Mouse (Mus musculus) embryonic facial prominence, embryonic 12.5 days (tissue): ENCODE data around the gene Cby3. TPM values are rescaled to one million over a fixed set of nuclear protein-coding genes. Genes with fewer than 3 reads are reported as not detected.
A peak's percentile ranks its signal among the peaks of the same experiment; 100 is the strongest.
"Not testable (repeated sequence)": the region's sequence is repeated elsewhere in the genome, so short reads cannot be mapped to it uniquely, and the experiment has no call there.

Source experiments
- ATAC-seq: fragments of 200-750 bp; cut with Nextera tagmentation; 2 replicates; pipeline ENCODE4 v1.8.0; 2017; ENCODE audit not compliant: insufficient number of reproducible peaks, insufficient read depth, low FRiP score, low TSS enrichment
- H3K27ac ChIP-seq: fragments of 300-500 bp; sonication (generic); 2 replicates; pipeline ENCODE4 v1.5.1; 2016; ENCODE audit warnings: mild to moderate bottlenecking
- H3K27me3 ChIP-seq: fragments of 300-500 bp; sonication (generic); 2 replicates; pipeline ENCODE4 v1.6.1; 2016; ENCODE audit warnings: mild to moderate bottlenecking, moderate library complexity
- H3K36me3 ChIP-seq: fragments of 300-500 bp; sonication (generic); 2 replicates; pipeline ENCODE4 v1.6.1; 2016; ENCODE audit warnings: mild to moderate bottlenecking
- H3K4me1 ChIP-seq: fragments of 300-500 bp; sonication (generic); 2 replicates; pipeline ENCODE4 v1.6.1; 2016
- H3K4me2 ChIP-seq: fragments of 300-500 bp; sonication (generic); replicated peaks from 2 replicates; pipeline ENCODE4 v1.6.1; 2016; ENCODE audit warnings: mild to moderate bottlenecking, moderate library complexity
- H3K4me3 ChIP-seq: fragments of 300-500 bp; sonication (generic); 2 replicates; pipeline ENCODE4 v1.5.1; 2016; ENCODE audit warnings: mild to moderate bottlenecking
- H3K9ac ChIP-seq: fragments of 300-500 bp; sonication (generic); 2 replicates; pipeline ENCODE4 v1.6.1; 2016; ENCODE audit warnings: mild to moderate bottlenecking, moderate library complexity
- H3K9me3 ChIP-seq: fragments of 300-500 bp; sonication (generic); 2 replicates; pipeline ENCODE4 v1.6.1; 2016; ENCODE audit warnings: mild to moderate bottlenecking, moderate library complexity
- WGBS: fragments of 180-500 bp; shearing (Covaris S2); methylation state at CpG from one replicate; pipeline ENCODE4 v1.1.7; 2016; 5-methylcytosine and 5-hydroxymethylcytosine counted together
- polyA plus RNA-seq: library from polyadenylated mRNA; unstranded; fragments of >200 nt; fragmentation: Nextera tagmentation; extraction: Ambion mirVana; gene quantifications from 2 replicates; pipeline ENCODE4 v1.2.1, GENCODE M21; 2016

Gene Cby3
- polyA plus RNA-seq, result 0.46 and 0.73 TPM in 2 replicates

DNA sequence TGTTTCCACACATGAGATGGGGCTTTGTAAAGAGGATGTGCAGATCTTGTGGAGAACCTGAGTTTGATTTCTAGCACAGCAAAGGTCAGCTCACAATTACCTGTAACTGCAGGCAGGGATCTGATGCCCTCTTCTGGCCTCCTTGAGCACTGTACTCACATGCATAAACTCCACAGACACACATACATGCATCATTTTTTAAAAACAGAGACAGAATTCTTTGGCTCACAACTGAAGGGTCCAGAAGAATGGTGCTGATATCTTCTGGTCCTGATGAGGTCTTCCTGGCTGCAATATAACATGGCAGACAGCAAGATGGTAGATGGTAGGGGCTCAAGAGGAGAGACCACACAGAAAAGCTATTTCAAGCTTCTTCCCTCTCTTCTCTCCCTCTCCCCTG is at the start of gene Cby3:
Gene Cby3 (plus strand): TSS at position 301 of the 400 bp plus-strand sequence.
- H3K27ac ChIP-seq, result no peak within 1 kb of the TSS

DNA sequence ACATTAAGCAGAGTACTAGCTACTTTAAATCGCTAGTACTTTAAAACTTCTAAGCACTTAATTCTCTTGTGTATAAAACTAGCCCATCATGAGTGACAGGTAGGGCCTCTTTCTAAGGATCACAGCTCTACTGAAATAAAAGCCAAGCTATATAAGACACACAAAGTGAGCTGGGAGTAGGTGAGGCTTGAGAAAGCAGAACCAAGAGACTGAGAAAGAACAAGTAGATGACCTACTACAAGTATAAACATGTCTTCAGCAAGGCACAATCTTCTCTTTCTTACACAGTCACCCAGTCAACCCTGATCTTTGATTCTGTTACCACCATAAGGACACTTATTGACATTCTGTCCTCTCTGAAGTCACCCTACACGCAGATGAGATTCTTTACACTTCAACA is 41.5 kb upstream of the Cby3 start:
- Histone ChIP-seq H3K27me3 (no peaks in the 10 kb centered on the region), H3K4me2 (no peak overlapping the region), H3K36me3 (peaks cover 30% of the 10 kb centered on the region), H3K27ac (no peak overlapping the region), H3K9ac (no peak overlapping the region), H3K4me3 (no peak overlapping the region), H3K9me3 (no peaks in the 10 kb centered on the region), H3K4me1 (no peaks in the 10 kb centered on the region; the same call in 1 of the 2 replicates)
- 83% methylated on average over 2 of the region's 2 CpGs for WGBS
- no peak for ATAC-seq

More for the DNA sequence above, at the start of gene Cby3:
- H3K9me3 ChIP-seq, result no peaks in the 10 kb centered on the region
- ATAC-seq, result no peak
- H3K27me3 ChIP-seq, result peaks cover 12% of the 10 kb centered on the region; the same call in 1 of the 2 replicates
- H3K4me2 ChIP-seq, result no peak within 1 kb of the TSS
- H3K4me3 ChIP-seq, result no peak within 1 kb of the TSS
- H3K9ac ChIP-seq, result no peak within 1 kb of the TSS
- no peaks in the 10 kb centered on the region for H3K36me3 ChIP-seq
- H3K4me1 ChIP-seq, result 0 out of 2 replicates have a peak, but pooled peaks cover 3% of the 10 kb centered on the region

GRCm38 (mm10) chr11:50319343-50319742 is 34.9 kb upstream of the Cby3 start:
- not testable (repeated sequence) for H3K36me3 ChIP-seq, H3K4me3 ChIP-seq, ATAC-seq, H3K27me3 ChIP-seq, H3K4me2 ChIP-seq, H3K9me3 ChIP-seq, H3K27ac ChIP-seq, H3K9ac ChIP-seq
- 86% methylated on average over 4 of the region's 4 CpGs for WGBS
- H3K4me1 ChIP-seq, result peaks cover 10% of the 10 kb centered on the region

GRCm38 (mm10) chr11:50321239-50321638 is 33.0 kb upstream of the Cby3 start:
- H3K4me2 ChIP-seq, result no peak overlapping the region
- no peaks in the 10 kb centered on the region for H3K9me3 ChIP-seq
- WGBS, result 94% methylated on average over 6 of the region's 6 CpGs
- H3K4me3 ChIP-seq, result no peak overlapping the region
- peaks cover 3% of the 10 kb centered on the region; the same call in 1 of the 2 replicates for H3K36me3 ChIP-seq
- no peaks in the 10 kb centered on the region for H3K27me3 ChIP-seq
- no peak overlapping the region for H3K27ac ChIP-seq
- no peak overlapping the region for H3K9ac ChIP-seq
- H3K4me1 ChIP-seq, result peaks cover 13% of the 10 kb centered on the region
- no peak for ATAC-seq

- Histone ChIP-seq H3K27me3 (no peaks in the 10 kb centered on the region), H3K9me3 (no peaks in the 10 kb centered on the region), H3K4me1 (peaks cover 13% of the 10 kb centered on the region), H3K4me3 (no peak overlapping the region), H3K27ac (no peak overlapping the region), H3K36me3 (peaks cover 3% of the 10 kb centered on the region; the same call in 1 of the 2 replicates), H3K4me2 (no peak overlapping the region), H3K9ac (no peak overlapping the region)
- no peak for ATAC-seq
These were observed 31.9 kb upstream of the Cby3 start for GRCm38 (mm10) chr11:50322345-50322744.

DNA sequence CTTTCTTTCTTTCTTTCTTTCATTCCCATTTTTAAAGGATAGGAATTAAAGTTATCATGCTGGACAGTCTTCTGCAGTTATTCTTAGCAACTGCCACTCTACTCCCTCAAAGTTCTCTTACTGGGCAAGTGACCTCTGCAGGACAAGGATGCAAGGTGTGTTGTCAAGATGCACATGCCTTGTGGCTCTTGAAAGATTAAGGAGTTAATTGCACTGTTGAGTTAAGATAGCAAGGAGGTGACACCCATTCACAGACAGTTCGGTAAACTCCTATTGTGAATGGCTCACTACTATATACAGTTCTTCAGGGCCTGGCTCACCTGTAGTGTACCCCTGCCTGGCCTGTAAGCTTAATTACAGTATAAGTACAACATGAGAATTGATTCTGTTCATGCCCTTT is 30.4 kb upstream of the Cby3 start:
- no peak for ATAC-seq
- 44% methylated on average over 1 of the region's 1 CpGs for WGBS
- Histone ChIP-seq H3K4me1 (peaks cover 13% of the 10 kb centered on the region), H3K9me3 (no peaks in the 10 kb centered on the region), H3K27me3 (no peaks in the 10 kb centered on the region), H3K27ac (no peak overlapping the region; the same call in 1 of the 2 replicates), H3K4me3 (peak overlapping the region; percentile 96), H3K4me2 (peak overlapping the region; percentile 75), H3K36me3 (peaks cover 1% of the 10 kb centered on the region; the same call in 1 of the 2 replicates), H3K9ac (peak overlapping the region; percentile 98)

- Histone ChIP-seq H3K4me1 (peaks cover 13% of the 10 kb centered on the region), H3K36me3 (no peaks in the 10 kb centered on the region), H3K9ac (peak overlapping the region; percentile 98), H3K9me3 (no peaks in the 10 kb centered on the region), H3K27ac (peak overlapping the region; percentile 90), H3K4me2 (peak overlapping the region; percentile 75), H3K27me3 (no peaks in the 10 kb centered on the region), H3K4me3 (peak overlapping the region; percentile 96)
- 2% methylated on average over 34 of the region's 34 CpGs for WGBS
- ATAC-seq, result no peak; the same call in 1 of the 2 replicates
These were observed 29.4 kb upstream of the Cby3 start for GRCm38 (mm10) chr11:50324751-50325471.

DNA sequence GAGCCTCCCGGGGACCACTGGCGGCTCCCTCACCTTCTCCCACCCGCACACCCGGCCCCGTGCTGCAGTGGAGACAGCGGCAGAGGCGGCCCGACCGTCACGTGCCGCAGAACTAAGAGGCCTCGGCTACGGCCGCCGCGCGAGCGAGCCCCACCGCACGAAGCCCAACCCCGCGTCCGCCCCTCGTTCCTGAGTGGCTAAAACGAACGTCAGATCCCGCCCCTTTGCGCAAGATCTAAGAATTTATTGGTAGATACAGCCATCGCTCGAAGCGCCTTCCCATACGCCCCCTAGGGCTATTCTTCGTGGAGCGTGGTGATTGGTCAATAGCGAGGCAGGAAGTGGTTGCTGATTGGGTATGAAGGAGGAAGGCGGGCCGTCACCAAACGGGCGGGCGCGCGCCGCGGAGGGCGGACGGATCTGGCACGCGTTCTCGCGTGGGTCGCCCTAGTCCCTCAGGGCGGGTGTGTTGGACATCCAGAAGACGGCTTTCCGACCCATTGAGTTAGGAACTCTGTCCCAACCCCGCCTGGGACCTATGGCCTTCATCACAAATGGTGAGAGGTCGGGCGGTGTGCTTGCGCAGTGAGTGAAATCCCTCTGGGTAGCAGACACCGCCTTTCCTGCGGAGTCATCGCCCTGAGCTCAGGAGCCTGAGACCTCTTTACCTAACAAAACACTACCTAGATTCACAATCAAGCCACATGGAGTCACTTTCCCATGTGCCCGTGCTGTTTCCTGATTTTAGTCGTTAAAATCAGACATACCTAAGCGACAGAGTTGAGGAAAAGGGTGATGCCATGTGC is 28.6 kb upstream of the Cby3 start, which contains the start of gene Canx:
Gene Canx (minus strand): TSS at position 178 of the 806 bp plus-strand sequence.
- H3K9me3 ChIP-seq, result no peaks in the 10 kb centered on the region
- peak; percentile 98 for ATAC-seq
- under 1% methylated on average over 64 of the region's 64 CpGs for WGBS

DNA sequence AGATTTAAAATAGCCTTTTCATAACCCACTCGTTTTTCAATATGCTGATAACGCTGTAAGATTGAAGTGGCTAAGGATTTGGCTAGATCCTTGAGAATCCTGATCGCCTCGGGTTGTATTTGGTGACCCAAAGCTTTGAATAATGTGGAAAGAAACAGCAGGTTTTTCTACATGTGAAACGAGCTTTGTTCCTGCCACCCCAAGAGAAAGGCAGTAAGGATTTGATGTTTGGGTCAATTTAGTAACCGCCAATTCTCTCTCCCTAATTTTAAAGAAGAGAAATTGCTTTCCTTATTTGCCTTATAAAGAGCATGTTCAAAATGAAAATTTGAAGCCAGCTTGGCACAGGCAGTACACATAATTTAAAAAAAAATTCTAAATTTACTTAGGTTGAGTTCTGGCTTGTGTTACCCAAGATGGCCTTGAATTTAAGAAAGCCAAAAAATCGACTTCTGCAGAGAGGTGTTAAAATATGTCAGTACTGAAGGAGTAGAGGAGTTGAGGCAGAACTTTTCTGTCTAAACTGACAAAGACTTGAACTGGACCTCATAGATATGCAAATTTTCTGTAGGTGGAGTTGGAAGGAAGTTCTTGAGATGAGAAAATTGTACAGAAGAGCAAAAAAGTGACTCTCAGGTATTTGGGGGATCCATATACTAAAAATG is 27.8 kb upstream of the Cby3 start:
- H3K9ac ChIP-seq, result peak overlapping the region; percentile 69
- WGBS, result 6% methylated on average over 7 of the region's 7 CpGs
- H3K4me1 ChIP-seq, result peaks cover 13% of the 10 kb centered on the region
- H3K27ac ChIP-seq, result peak overlapping the region; percentile 86
- H3K4me2 ChIP-seq, result peak overlapping the region; percentile 56
- ATAC-seq, result no peak
- H3K4me3 ChIP-seq, result peak overlapping the region; percentile 96
- no peaks in the 10 kb centered on the region for H3K27me3 ChIP-seq
- H3K36me3 ChIP-seq, result no peaks in the 10 kb centered on the region
- no peaks in the 10 kb centered on the region for H3K9me3 ChIP-seq

More for the DNA sequence above, 28.6 kb upstream of the Cby3 start, which contains the start of gene Canx:
- no peaks in the 10 kb centered on the region for H3K27me3 ChIP-seq
- peak within 1 kb of the TSS; percentile 98 for H3K9ac ChIP-seq
- peak within 1 kb of the TSS; percentile 90 for H3K27ac ChIP-seq
- peak within 1 kb of the TSS; percentile 75 for H3K4me2 ChIP-seq
- H3K4me3 ChIP-seq, result peak within 1 kb of the TSS; percentile 96
- no peaks in the 10 kb centered on the region for H3K36me3 ChIP-seq
- peaks cover 13% of the 10 kb centered on the region for H3K4me1 ChIP-seq

GRCm38 (mm10) chr11:50328075-50328625 is 26.1 kb upstream of the Cby3 start:
- no peak overlapping the region for H3K27ac ChIP-seq
- H3K9me3 ChIP-seq, result no peaks in the 10 kb centered on the region
- H3K36me3 ChIP-seq, result no peaks in the 10 kb centered on the region
- no peak overlapping the region for H3K4me2 ChIP-seq
- H3K4me1 ChIP-seq, result peaks cover 13% of the 10 kb centered on the region
- no peak overlapping the region for H3K9ac ChIP-seq
- H3K27me3 ChIP-seq, result no peaks in the 10 kb centered on the region
- WGBS, result 89% methylated on average over 3 of the region's 3 CpGs
- no peak for ATAC-seq
- no peak overlapping the region for H3K4me3 ChIP-seq

DNA sequence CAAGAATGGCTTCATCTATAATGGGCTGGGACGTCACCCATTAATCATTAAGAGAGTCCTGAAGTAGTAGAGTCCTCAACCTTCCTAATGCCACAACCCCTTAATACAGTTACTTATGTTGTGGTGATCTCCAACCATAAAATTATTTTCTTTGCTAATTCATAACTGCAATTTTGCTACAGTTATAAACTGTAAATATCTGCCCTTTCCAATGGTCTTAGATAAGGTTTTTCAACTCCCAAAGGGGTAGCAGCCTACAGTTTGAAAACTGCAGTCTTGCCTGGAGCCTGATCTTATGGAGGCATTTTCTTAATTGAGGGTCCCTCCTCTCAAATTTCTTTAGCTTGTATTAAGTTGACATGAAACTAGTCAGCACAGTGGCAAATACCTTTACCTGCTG is 24.9 kb upstream of the Cby3 start:
- no peaks in the 10 kb centered on the region for H3K9me3 ChIP-seq
- no peaks in the 10 kb centered on the region for H3K36me3 ChIP-seq
- 84% methylated on average over 1 of the region's 1 CpGs for WGBS
- no peaks in the 10 kb centered on the region for H3K27me3 ChIP-seq
- ATAC-seq, result no peak
- no peak overlapping the region for H3K9ac ChIP-seq
- no peak overlapping the region for H3K4me3 ChIP-seq
- H3K4me1 ChIP-seq, result peaks cover 2% of the 10 kb centered on the region
- no peak overlapping the region for H3K27ac ChIP-seq
- no peak overlapping the region for H3K4me2 ChIP-seq
